Mouse (Mus musculus) stomach, embryonic 14.5 days (tissue): ENCODE data around the gene Nrgn. TPM values are rescaled to one million over a fixed set of nuclear protein-coding genes. Genes with fewer than 3 reads are reported as not detected.

ENCODE experiments used
- ATAC-seq: fragments of 200-750 bp; cut with Nextera tagmentation; 2 replicates; pipeline ENCODE4 v1.8.0; 2017; ENCODE audit warnings: low read depth, moderate TSS enrichment; ENCODE audit not compliant: insufficient number of reproducible peaks, insufficient read depth, low FRiP score
- H3K27ac ChIP-seq: fragments of 300-500 bp; sonication (generic); 2 replicates; pipeline ENCODE4 v1.5.1; 2014; ENCODE audit warnings: mild to moderate bottlenecking, low read length, moderate library complexity, mixed read lengths
- H3K27me3 ChIP-seq: fragments of 300-500 bp; sonication (generic); 2 replicates; pipeline ENCODE4 v1.6.1; 2014; ENCODE audit warnings: low read length, control low read depth, mixed read lengths; ENCODE audit not compliant: control insufficient read depth, insufficient read depth
- H3K36me3 ChIP-seq: fragments of 300-500 bp; sonication (generic); 2 replicates; pipeline ENCODE4 v1.6.1; 2014; ENCODE audit warnings: mild to moderate bottlenecking, control low read depth, low read length, moderate library complexity, mixed read lengths; ENCODE audit not compliant: control insufficient read depth, insufficient read depth
- H3K4me1 ChIP-seq: fragments of 300-500 bp; sonication (generic); 2 replicates; pipeline ENCODE4 v1.6.1; 2014; ENCODE audit warnings: low read length, control low read depth, mixed read lengths; ENCODE audit not compliant: control insufficient read depth, insufficient read depth
- H3K4me2 ChIP-seq: fragments of 300-500 bp; sonication (generic); replicated peaks from 2 replicates; pipeline ENCODE4 v1.6.1; 2014; ENCODE audit warnings: low read depth, low read length, control low read depth
- H3K4me3 ChIP-seq: fragments of 300-500 bp; sonication (generic); 2 replicates; pipeline ENCODE4 v1.5.1; 2014; ENCODE audit warnings: low read depth, low read length, control low read depth
- H3K9ac ChIP-seq: fragments of 300-500 bp; sonication (generic); replicated peaks from 2 replicates; pipeline ENCODE4 v1.6.1; 2014; ENCODE audit warnings: low read depth, mild to moderate bottlenecking, control low read depth, low read length, moderate library complexity, mixed read lengths
- H3K9me3 ChIP-seq: fragments of 300-500 bp; sonication (generic); 2 replicates; pipeline ENCODE4 v1.6.1; 2016; ENCODE audit warnings: low read depth, low read length, control low read depth; ENCODE audit not compliant: control insufficient read depth
- WGBS: fragments of 180-500 bp; shearing (Covaris S2); extraction: QIAGEN DNeasy Blood & Tissue Kit; methylation state at CpG from one replicate; pipeline ENCODE4 v1.1.7; 2014; 5-methylcytosine and 5-hydroxymethylcytosine counted together
- polyA plus RNA-seq: library from polyadenylated mRNA; unstranded; fragments of >200 nt; fragmentation: Nextera tagmentation; extraction: Ambion mirVana; gene quantifications from 2 replicates; pipeline ENCODE4 v1.2.1, GENCODE M21; 2014

The Nrgn gene
- polyA plus RNA-seq, 1 experiment from 2014 or later = 4.7 TPM

DNA sequence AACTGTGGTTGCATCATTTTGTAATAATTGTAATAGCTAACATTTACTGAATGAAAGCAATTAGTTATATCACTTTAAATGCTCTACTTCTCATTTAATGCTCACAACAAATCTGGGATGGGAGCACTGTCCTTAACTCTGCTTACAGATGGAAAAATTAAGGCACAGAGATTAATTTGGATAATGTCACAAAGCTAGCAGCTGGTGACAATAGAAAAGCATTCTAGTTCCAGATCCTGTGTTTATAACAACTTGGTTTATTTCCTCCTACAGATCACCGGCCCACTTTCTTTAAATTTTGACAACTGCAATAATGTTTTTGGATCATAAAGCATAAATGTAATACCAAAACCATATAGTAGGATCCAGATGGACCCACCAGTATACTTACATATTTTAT is 46.7 kb downstream of the Nrgn start:
- Histone ChIP-seq H3K4me2 (no peak overlapping the region), H3K27me3 (no peaks in the 10 kb centered on the region), H3K9me3 (no peaks in the 10 kb centered on the region), H3K4me1 (no peaks in the 10 kb centered on the region), H3K27ac (no peak overlapping the region), H3K4me3 (no peak overlapping the region), H3K36me3 (no peaks in the 10 kb centered on the region), H3K9ac (no peak overlapping the region)
- ATAC-seq = no peak
- WGBS = 71% methylated on average over 1 of the region's 1 CpGs

DNA sequence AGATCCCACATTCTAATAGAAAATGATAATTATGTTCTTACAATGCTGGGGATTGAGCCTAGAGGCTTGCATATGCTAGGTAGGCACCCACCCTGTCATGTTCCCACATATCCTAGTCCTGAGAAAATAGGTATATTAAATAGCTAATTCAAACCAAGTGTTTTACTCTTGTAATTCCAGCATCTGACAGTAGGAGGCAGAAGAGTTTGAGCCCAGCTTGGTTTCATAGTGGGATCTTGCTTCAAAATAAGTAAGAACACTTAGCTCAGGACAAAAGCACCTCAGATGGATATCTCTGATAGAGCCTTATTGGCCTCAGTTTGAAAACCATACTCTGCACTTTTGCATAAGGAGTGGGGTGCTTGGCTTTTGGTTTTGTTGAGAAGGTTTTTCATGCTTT is 48.4 kb downstream of the Nrgn start:
- H3K4me1 ChIP-seq = no peaks in the 10 kb centered on the region
- H3K27ac ChIP-seq = no peak overlapping the region
- H3K9me3 ChIP-seq = no peaks in the 10 kb centered on the region
- H3K27me3 ChIP-seq = no peaks in the 10 kb centered on the region
- H3K36me3 ChIP-seq = no peaks in the 10 kb centered on the region
- no peak overlapping the region for H3K4me3 ChIP-seq
- ATAC-seq = no peak
- no peak overlapping the region for H3K9ac ChIP-seq
- H3K4me2 ChIP-seq = no peak overlapping the region

DNA sequence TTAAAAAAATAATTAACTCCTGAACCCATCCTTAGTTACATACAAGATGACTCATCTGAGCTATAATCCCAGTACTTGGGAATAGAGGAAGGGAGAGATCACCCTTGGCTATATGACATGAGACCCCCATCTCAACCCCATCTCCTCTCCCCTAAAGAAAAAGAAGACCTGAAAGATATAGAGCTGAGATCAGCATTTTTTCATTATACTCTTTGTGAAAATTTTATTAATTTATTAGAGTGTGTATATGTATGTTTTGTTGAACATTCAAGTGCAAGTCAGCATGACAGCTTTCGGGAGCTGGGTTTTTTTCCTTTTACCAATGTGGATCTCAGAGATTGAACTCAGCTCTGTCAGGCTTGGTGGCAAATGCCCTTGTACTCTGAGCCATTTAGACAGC is 51.5 kb downstream of the Nrgn start:
- Histone ChIP-seq H3K9ac (no peak overlapping the region), H3K4me1 (no peaks in the 10 kb centered on the region), H3K27me3 (no peaks in the 10 kb centered on the region), H3K9me3 (no peaks in the 10 kb centered on the region), H3K4me2 (no peak overlapping the region), H3K4me3 (no peak overlapping the region), H3K36me3 (no peaks in the 10 kb centered on the region), H3K27ac (no peak overlapping the region)
- no peak for ATAC-seq
- WGBS = 91% methylated on average over 1 of the region's 1 CpGs

DNA sequence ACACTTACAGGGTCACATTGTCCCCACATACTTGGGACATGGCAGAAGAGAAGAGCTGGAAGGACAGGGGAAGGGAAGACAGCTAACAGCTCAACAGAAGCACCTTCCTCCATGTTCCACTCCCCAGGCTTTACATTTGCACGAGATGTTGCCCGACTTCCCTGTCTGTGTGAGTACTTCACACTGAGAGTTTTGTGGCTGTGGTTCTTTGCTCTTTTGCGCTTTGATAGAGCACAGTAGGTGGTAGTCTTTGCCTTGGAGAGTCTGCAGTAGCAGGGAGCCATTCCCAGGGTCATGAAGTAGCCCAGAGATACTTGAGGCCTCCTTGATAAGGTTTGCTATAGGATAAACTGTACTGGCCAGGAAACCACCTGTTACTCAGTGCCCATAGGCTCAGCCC is 52.5 kb downstream of the Nrgn start:
- Histone ChIP-seq H3K4me3 (no peak overlapping the region), H3K9ac (no peak overlapping the region), H3K4me2 (no peak overlapping the region), H3K27me3 (no peaks in the 10 kb centered on the region), H3K27ac (no peak overlapping the region), H3K4me1 (no peaks in the 10 kb centered on the region), H3K36me3 (no peaks in the 10 kb centered on the region), H3K9me3 (no peaks in the 10 kb centered on the region)
- no peak for ATAC-seq
- 78% methylated on average over 3 of the region's 3 CpGs for WGBS

DNA sequence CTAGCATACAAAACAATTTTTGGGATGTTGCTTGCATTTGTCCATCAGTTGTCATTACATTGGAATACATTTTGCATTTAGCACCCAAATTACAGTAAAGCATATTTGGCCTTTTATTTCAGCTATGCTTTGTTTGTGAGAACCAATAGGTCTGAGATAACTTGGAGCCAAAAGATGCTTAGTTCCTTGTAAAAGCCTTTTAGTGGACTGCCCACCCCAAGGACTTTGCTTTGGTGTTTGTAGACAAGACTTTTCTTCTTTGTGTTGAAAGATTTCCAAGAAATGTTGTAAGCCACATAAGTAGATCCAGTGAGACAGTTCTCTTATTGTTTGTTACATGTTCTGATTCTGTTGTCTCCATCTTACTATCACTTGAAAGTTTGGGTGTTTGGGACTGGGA is 56.4 kb downstream of the Nrgn start:
- no peaks in the 10 kb centered on the region; the same call in 1 of the 2 replicates for H3K36me3 ChIP-seq
- no peaks in the 10 kb centered on the region for H3K27me3 ChIP-seq
- H3K4me1 ChIP-seq = peaks cover 5% of the 10 kb centered on the region; the same call in 1 of the 2 replicates
- no peak overlapping the region for H3K9ac ChIP-seq
- H3K27ac ChIP-seq = peak overlapping the region; percentile 15; the same call in 1 of the 2 replicates
- no peak overlapping the region for H3K4me2 ChIP-seq
- no peak overlapping the region for H3K4me3 ChIP-seq
- no peak for ATAC-seq
- no peaks in the 10 kb centered on the region for H3K9me3 ChIP-seq

DNA sequence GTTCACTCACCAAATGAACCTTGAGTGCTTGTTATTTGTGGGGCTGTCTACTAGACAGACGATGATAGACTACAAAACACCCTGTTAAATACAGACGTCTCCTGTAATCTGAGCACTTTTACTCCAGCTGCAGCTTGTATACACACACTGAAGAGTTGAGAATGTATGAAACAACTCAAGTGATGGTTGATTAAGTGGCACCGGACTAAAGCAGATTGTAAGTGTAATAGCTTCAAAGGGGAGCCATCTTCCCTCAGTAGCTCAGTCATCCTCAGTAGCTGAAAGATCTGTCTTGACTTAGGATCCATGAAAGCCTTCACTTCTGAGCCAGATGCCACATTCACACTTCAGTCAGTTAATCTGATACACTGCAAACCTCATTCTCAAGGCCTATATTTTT is 56.9 kb downstream of the Nrgn start:
- Histone ChIP-seq H3K9me3 (no peaks in the 10 kb centered on the region), H3K27me3 (no peaks in the 10 kb centered on the region), H3K36me3 (no peaks in the 10 kb centered on the region; the same call in 1 of the 2 replicates), H3K9ac (no peak overlapping the region), H3K4me1 (peaks cover 10% of the 10 kb centered on the region; the same call in 1 of the 2 replicates), H3K4me3 (no peak overlapping the region), H3K27ac (no peak overlapping the region), H3K4me2 (no peak overlapping the region)
- ATAC-seq = no peak
- 49% methylated on average over 3 of the region's 3 CpGs for WGBS

Other genes with a start within 250 kb of the Nrgn start
- 8.6 and 9.9 TPM in 2 replicates for gene Ccdc15, start 204.5 kb downstream of the Nrgn start, polyA plus RNA-seq
- not detected in 2 replicates for gene Hepacam, start 185.6 kb downstream of the Nrgn start, polyA plus RNA-seq
- gene Robo4, start 151.0 kb downstream of the Nrgn start, polyA plus RNA-seq = 8.9 and 12.0 TPM in 2 replicates
- gene Robo3, start 119.7 kb downstream of the Nrgn start, polyA plus RNA-seq = 0.06 TPM in 1 of 2 replicates, not detected in the other
- gene Msantd2, start 63.6 kb downstream of the Nrgn start, polyA plus RNA-seq = 33.2 and 38.9 TPM in 2 replicates
- 57.9 and 58.3 TPM in 2 replicates for gene Esam, start 24.8 kb downstream of the Nrgn start, polyA plus RNA-seq
- gene Vsig2, start 13.6 kb downstream of the Nrgn start, polyA plus RNA-seq = 44.3 and 56.9 TPM in 2 replicates
- 12.7 and 14.0 TPM in 2 replicates for gene Siae, start 2.8 kb upstream of the Nrgn start, polyA plus RNA-seq
- 5.3 and 7.4 TPM in 2 replicates for gene Spa17, start 60.8 kb upstream of the Nrgn start, polyA plus RNA-seq
- gene Tbrg1, start 104.4 kb upstream of the Nrgn start, polyA plus RNA-seq = 161 and 166 TPM in 2 replicates
- not detected in 2 replicates for gene Panx3, start 116.3 kb upstream of the Nrgn start, polyA plus RNA-seq
- not detected in 2 replicates for gene Olfr160, start 163.3 kb upstream of the Nrgn start, polyA plus RNA-seq
- not detected in 2 replicates for gene Olfr874, start 192.2 kb upstream of the Nrgn start, polyA plus RNA-seq
- gene Olfr875, start 219.0 kb upstream of the Nrgn start, polyA plus RNA-seq = not detected in 2 replicates